Mouse (Mus musculus) stomach, postnatal 0 days (tissue): ENCODE data around the gene Ciz1. TPM values are rescaled to one million over a fixed set of nuclear protein-coding genes. Genes with fewer than 3 reads are reported as not detected.
A peak's percentile ranks its signal among the peaks of the same experiment; 100 is the strongest.

Experiments
- ATAC-seq: fragments of 200-750 bp; cut with Nextera tagmentation; 2 replicates; pipeline ENCODE4 v1.8.0; 2017; ENCODE audit not compliant: low FRiP score, low TSS enrichment
- DNase-seq: peaks from one replicate; pipeline ENCODE4 v3.0.0-alpha.2; 2016; ENCODE audit warnings: low spot score
- H3K27ac ChIP-seq: fragments of 300-500 bp; sonication (generic); replicated peaks from 2 replicates; pipeline ENCODE4 v1.5.1; 2014; ENCODE audit warnings: mild to moderate bottlenecking, control low read depth
- H3K27me3 ChIP-seq: fragments of 300-500 bp; sonication (generic); 2 replicates; pipeline ENCODE4 v1.6.1; 2014; ENCODE audit warnings: low read length; ENCODE audit not compliant: control insufficient read depth, insufficient read depth
- H3K36me3 ChIP-seq: fragments of 300-500 bp; sonication (generic); 2 replicates; pipeline ENCODE4 v1.6.1; 2014; ENCODE audit warnings: low read length, mixed read lengths; ENCODE audit not compliant: control insufficient read depth, insufficient read depth
- H3K4me1 ChIP-seq: fragments of 300-500 bp; sonication (generic); replicated peaks from 2 replicates; pipeline ENCODE4 v1.6.1; 2014; ENCODE audit warnings: antibody characterized with exemption; ENCODE audit not compliant: control insufficient read depth, insufficient read depth
- H3K4me2 ChIP-seq: fragments of 300-500 bp; sonication (generic); replicated peaks from 2 replicates; pipeline ENCODE4 v1.6.1; 2014; ENCODE audit warnings: low read depth, mild to moderate bottlenecking, control low read depth, moderate library complexity
- H3K4me3 ChIP-seq: fragments of 300-500 bp; sonication (generic); 2 replicates; pipeline ENCODE4 v1.5.1; 2014; ENCODE audit warnings: low read depth, low read length, control low read depth
- H3K9ac ChIP-seq: fragments of 300-500 bp; sonication (generic); 2 replicates; pipeline ENCODE4 v1.6.1; 2014; ENCODE audit warnings: mild to moderate bottlenecking, low read length, control low read depth, mixed read lengths
- H3K9me3 ChIP-seq: fragments of 300-500 bp; sonication (generic); 2 replicates; pipeline ENCODE4 v1.6.1; 2016; ENCODE audit warnings: low read length; ENCODE audit not compliant: control insufficient read depth
- CTCF ChIP-seq: IDR thresholded peaks from 2 replicates; pipeline ENCODE4 v1.5.1; 2016; ENCODE audit warnings: antibody characterized with exemption, low read depth, mild to moderate bottlenecking, moderate library complexity
- EP300 ChIP-seq: optimal IDR thresholded peaks from 2 replicates; pipeline ENCODE3; 2016; ENCODE audit warnings: antibody characterized with exemption
- WGBS: fragments of 180-500 bp; shearing (Covaris S2); extraction: QIAGEN DNeasy Blood & Tissue Kit; methylation state at CpG from one replicate; pipeline ENCODE4 v1.1.7; 2014; 5-methylcytosine and 5-hydroxymethylcytosine counted together
- polyA plus RNA-seq: library from polyadenylated mRNA; unstranded; fragments of >200 nt; fragmentation: Nextera tagmentation; extraction: Ambion mirVana; gene quantifications from 2 replicates; pipeline ENCODE4 v1.2.1, GENCODE M21; 2015

Ciz1 gene
- polyA plus RNA-seq, 1 experiment from 2014 or later = 14.0 TPM

DNA sequence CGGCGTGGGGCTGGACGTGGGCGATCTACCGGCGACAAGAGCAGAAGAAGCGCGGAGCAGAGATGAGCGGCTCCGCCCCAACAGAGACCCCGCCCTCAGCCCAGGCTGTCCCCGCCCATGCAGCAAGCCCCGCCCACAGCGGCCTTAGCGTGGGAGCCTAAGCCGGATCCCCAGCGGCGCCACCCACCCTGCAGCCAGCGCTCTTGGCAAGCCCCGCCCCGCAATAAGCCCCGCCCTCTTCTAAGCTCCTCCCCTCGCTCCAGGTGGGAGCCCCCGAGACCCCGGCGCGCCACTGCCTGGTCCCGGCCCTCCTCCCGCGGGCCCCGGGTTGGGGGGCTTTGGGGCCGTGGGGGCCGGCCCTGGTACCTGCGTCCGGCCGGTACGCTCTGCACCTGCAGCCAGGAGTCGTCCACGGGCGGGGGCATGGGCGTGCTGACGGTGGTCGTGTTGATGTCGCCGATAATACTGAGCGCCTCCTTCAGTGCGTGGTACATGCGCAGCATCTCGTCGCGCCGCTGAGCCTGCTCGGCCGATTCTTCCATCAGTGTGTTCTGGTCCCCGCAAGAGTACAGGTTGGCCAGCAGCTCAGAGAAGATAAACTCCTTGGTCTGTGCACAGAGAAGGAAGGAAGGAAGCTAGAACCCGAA lies 39.7 kb upstream of the Ciz1 start:
- no peaks in the 10 kb centered on the region for H3K27me3 ChIP-seq
- WGBS = 6% methylated on average over 51 of the region's 56 CpGs
- TF ChIP-seq EP300 = no peak
- no peak for TF ChIP-seq CTCF
- peak; percentile 94 for DNase-seq
- H3K27ac ChIP-seq = 0 out of 2 replicates have a peak overlapping the region, but pooled peaks have one; percentile 40
- peak overlapping the region; percentile 100 for H3K4me2 ChIP-seq
- H3K9ac ChIP-seq = peak overlapping the region; percentile 70
- H3K36me3 ChIP-seq = no peaks in the 10 kb centered on the region
- peaks cover 5% of the 10 kb centered on the region for H3K4me1 ChIP-seq
- H3K4me3 ChIP-seq = peak overlapping the region; percentile 60
- ATAC-seq = peak; percentile 88
- H3K9me3 ChIP-seq = no peaks in the 10 kb centered on the region

DNA sequence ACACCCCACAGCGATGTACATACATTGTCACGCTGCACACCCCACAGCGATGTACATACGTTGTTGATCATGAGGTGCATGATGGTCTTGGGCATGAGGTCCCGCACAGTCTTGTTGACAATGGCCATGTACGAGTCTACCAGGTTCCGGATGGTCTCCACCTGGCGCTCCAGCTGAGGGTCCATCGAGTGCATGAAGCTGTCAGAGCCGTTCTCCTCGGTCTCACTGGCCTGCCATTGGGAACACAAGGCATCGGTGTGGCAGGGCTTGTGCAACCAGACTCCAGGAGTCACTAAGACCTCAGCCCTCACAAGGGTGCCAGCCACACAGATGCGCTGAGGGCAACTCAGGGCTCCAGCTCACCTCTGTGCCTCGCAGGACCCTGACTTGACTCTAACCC lies 37.3 kb upstream of the Ciz1 start:
- Histone ChIP-seq H3K27ac (no peak overlapping the region), H3K4me1 (peaks cover 8% of the 10 kb centered on the region)

DNA sequence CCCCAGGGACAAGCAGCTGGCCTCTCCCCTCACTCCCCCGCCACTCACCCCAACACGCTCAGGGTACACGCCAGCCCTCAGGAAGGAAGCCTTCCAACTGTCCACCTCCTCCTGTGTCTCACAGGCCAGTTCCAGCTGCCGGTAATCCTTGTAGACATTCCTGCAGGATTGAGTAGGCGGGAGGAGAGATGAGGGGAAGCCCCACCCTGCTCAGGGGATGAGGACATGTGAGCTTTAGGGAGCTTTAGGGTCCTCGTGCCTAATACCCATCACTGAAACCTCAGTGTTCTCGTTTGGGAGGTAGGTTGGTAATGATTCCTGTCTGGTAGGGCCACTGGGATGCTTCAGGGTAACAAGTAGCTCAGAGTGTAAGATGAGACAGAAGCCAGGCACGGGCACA lies 36.4 kb upstream of the Ciz1 start:
- no peaks in the 10 kb centered on the region for H3K27me3 ChIP-seq
- no peak for TF ChIP-seq CTCF
- TF ChIP-seq EP300 = no peak
- peaks cover 8% of the 10 kb centered on the region for H3K4me1 ChIP-seq
- H3K4me2 ChIP-seq = no peak overlapping the region
- DNase-seq = peak; percentile 44
- H3K27ac ChIP-seq = peak overlapping the region; percentile 93
- no peak overlapping the region; the same call in 1 of the 2 replicates for H3K9ac ChIP-seq
- no peak overlapping the region for H3K4me3 ChIP-seq
- H3K9me3 ChIP-seq = no peaks in the 10 kb centered on the region
- ATAC-seq = peak; percentile 11; the same call in 1 of the 2 replicates
- H3K36me3 ChIP-seq = no peaks in the 10 kb centered on the region
- 11% methylated on average over 7 of the region's 8 CpGs for WGBS

More for the DNA sequence above, 37.3 kb upstream of the Ciz1 start:
- 93% methylated on average over 14 of the region's 14 CpGs for WGBS
- Histone ChIP-seq H3K4me2 (no peak overlapping the region), H3K9ac (no peak overlapping the region), H3K27me3 (no peaks in the 10 kb centered on the region), H3K9me3 (no peaks in the 10 kb centered on the region), H3K36me3 (no peaks in the 10 kb centered on the region), H3K4me3 (no peak overlapping the region)
- DNase-seq (no peak), ATAC-seq (no peak)
- TF ChIP-seq CTCF (no peak), EP300 (no peak)

DNA sequence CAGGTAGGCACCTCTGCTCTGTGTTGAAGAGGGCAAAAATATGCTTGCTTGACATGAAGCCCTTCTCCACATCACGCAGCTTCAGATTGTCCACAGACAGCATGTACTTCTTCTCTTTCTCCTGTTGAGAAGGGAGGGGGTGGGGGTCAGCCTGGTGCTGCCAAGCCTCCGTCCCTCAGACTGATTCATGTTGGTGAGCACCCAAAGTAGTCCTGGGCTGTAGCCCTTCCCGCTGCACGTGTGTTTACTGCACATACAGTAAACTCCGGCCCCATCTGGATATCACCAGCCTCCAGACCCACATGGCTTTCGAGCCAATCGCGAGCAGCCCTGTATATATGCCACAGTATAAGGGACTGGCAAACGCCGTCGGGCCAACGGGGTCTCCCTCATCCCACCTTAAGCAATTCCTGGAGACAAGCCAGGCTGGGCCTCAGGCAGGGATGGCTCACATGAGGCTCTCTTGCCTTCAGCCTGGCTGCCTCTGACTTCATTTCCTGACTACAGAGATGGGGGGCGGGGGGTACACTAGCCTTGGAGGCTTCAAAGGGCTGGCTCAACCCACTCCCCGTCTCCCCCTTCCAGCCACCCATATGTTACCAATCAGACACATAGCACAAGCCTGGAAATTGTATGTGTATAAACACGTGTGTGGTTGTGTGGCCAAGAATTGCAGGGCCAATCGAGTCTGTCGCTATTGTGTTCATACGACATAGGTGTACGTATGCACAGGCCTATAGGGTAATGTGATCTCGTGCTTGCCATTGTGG lies 35.1 kb upstream of the Ciz1 start:
- peak overlapping the region; percentile 93 for H3K27ac ChIP-seq
- ATAC-seq = peak; percentile 25; the same call in 1 of the 2 replicates
- no peak overlapping the region for H3K4me2 ChIP-seq
- no peak for DNase-seq
- no peak for TF ChIP-seq EP300
- no peak for TF ChIP-seq CTCF
- no peaks in the 10 kb centered on the region for H3K9me3 ChIP-seq
- no peaks in the 10 kb centered on the region for H3K36me3 ChIP-seq
- peaks cover 4% of the 10 kb centered on the region for H3K4me1 ChIP-seq
- WGBS = 47% methylated on average over 20 of the region's 20 CpGs
- no peak overlapping the region for H3K9ac ChIP-seq
- H3K4me3 ChIP-seq = no peak overlapping the region
- no peaks in the 10 kb centered on the region for H3K27me3 ChIP-seq

DNA sequence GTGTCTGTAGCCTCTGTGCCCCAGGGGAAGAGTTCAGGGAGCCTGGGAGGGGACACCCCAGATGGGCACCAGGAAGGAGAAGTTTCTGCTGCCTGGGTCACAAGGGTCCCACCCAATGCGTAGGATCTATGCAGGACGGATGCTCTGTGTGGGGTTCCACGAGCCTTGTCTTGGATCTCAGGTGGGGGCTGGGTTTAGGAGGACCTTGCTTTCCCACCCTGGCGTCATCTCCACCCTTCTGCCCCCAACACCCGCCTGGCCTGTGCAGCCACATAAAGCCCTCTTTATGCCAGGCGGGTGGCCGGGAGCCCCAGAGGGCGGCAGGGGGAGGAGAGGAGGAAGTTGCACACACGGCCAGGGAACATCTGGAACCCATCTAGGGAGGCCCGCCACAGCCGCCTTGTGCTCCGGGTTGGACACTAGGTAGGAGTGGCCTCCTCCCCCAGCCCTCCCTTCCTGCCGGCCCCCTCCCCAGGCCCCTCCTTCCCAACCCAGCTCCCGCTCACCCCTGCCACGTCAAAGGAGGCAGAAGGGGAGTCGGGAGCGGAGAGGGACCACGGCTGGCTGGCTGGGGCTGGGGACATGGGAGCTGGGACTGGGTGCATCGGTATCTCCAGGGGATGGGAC lies 34.2 kb upstream of the Ciz1 start:
- ATAC-seq (peak; percentile 81), DNase-seq (peak; percentile 67)
- peak overlapping the region; percentile 41 for H3K4me3 ChIP-seq
- H3K4me1 ChIP-seq = 0 out of 2 replicates have a peak, but pooled peaks cover 3% of the 10 kb centered on the region
- TF ChIP-seq CTCF (peak; percentile 21; the same call in 1 of the 2 replicates), EP300 (no peak)
- H3K9ac ChIP-seq = peak overlapping the region; percentile 68
- 7% methylated on average over 19 of the region's 19 CpGs for WGBS
- H3K27me3 ChIP-seq = no peaks in the 10 kb centered on the region
- H3K27ac ChIP-seq = peak overlapping the region; percentile 93
- H3K36me3 ChIP-seq = no peaks in the 10 kb centered on the region
- peak overlapping the region; percentile 62 for H3K4me2 ChIP-seq
- no peaks in the 10 kb centered on the region for H3K9me3 ChIP-seq
